Comparison of ENCODE assay signal across 10 mouse cellular contexts in the genomic region with DNA sequence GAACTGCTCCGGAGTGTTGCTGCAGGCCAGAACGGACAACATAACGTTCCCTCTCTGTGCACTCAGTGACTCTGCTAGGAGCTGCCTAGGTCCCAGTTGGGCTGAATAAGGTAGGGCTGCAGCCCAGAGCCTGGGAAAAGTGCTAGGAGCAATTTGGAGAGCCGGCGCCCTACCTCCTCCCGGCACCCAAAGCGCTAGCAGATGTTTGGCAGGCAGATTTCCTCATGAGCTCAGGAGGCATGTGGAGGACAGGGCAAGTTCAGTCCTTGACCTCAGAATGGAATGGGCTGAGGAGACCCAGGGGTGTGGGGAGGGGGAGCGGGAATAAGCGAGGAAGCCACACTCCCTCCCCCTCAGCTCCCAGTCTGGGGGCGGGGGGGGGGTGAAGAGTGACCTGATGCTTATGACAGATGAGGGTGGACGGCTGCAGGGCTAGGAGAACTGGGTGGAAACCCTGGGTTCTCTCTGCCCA.
A peak's percentile ranks its signal among the peaks of the same experiment; 100 is the strongest.
DNase-seq lines count a peak whose midpoint lies in the region; ATAC-seq and TF ChIP-seq lines count a peak whose summit lies in the region.
"Had no signal": no experiment of that assay in that cellular context is flagged by ENCODE, and none has a peak within 500 bp of the region (broad histone marks: within the 10 kb centered on the region; RNA-seq: fewer than 3 reads in every experiment).

No protein-coding gene starts in this region.

- H3K4me2 ChIP-seq in lung, embryonic 16.5 days (ENCODE audit: low read depth, low read length): no peak overlapping the region
- H3K4me2 ChIP-seq: forebrain, embryonic 15.5 days; liver, embryonic 12.5 days had no signal

- H3K4me1 ChIP-seq in lung, embryonic 16.5 days (replicated peaks; ENCODE audit: control insufficient read depth, insufficient read depth, low read length): peaks cover 5% of the 10 kb centered on the region; the same call in 1 of the 2 replicates
- H3K4me1 ChIP-seq in lung, adult 2 months (ENCODE audit: control insufficient read depth, insufficient read depth, low read length): no peaks in the 10 kb centered on the region
- H3K4me1 ChIP-seq: forebrain, embryonic 15.5 days; liver, embryonic 12.5 days had no signal

- ATAC-seq in lung, embryonic 16.5 days (ENCODE audit: low read depth): peak; percentile 69
- no peak for ATAC-seq in erythroid progenitor cell, adult 5-6 weeks (replicated peaks; ENCODE audit: low FRiP score, poor library complexity, severe bottlenecking)
- no peak for ATAC-seq in inflammation-experienced regulatory T-cells, adult 6 months
- ATAC-seq: forebrain, embryonic 15.5 days; liver, embryonic 12.5 days had no signal

- intact Hi-C loops in heart, postnatal 25 days (cut with DNase I): no loop called here

- no peaks in the 10 kb centered on the region for H3K9me3 ChIP-seq in lung, embryonic 16.5 days (ENCODE audit: control insufficient read depth, low read length)
- H3K9me3 ChIP-seq: forebrain, embryonic 15.5 days; liver, embryonic 12.5 days had no signal

- H3K9ac ChIP-seq in lung, embryonic 16.5 days (ENCODE audit: low read length): no peak overlapping the region
- H3K9ac ChIP-seq: forebrain, embryonic 15.5 days; liver, embryonic 12.5 days had no signal

- TF ChIP-seq POLR2A in lung, adult 2 months (IDR thresholded peaks at IDR 0.05; ENCODE audit: borderline replicate concordance, extremely low read depth, low read depth, low read length): no peak

- H3K36me3 ChIP-seq in lung, embryonic 16.5 days (ENCODE audit: control insufficient read depth, insufficient read depth, low read length): no peaks in the 10 kb centered on the region
- H3K36me3 ChIP-seq: forebrain, embryonic 15.5 days; liver, embryonic 12.5 days had no signal

- no peak overlapping the region for H3K27ac ChIP-seq in lung, embryonic 16.5 days (ENCODE audit: low read length)
- H3K27ac ChIP-seq: forebrain, embryonic 15.5 days; liver, embryonic 12.5 days had no signal

- TF ChIP-seq CTCF in lung, adult 2 months (IDR thresholded peaks at IDR 0.05; ENCODE audit: insufficient read depth, low read length): no peak

- 31% methylated on average over 11 of the region's 11 CpGs for WGBS in lung, embryonic 16.5 days
- 36% methylated on average over 11 of the region's 11 CpGs for WGBS in lung, adult 2 months

- no peak for DNase-seq in lung, adult 2 months
- DNase-seq in gastrocnemius, adult 8-10 months (ENCODE audit: low spot score in 2 of 2): peak; percentile 42 to 66
- DNase-seq in heart, postnatal 25 days (ENCODE audit: low spot score): peak; percentile 23
- DNase-seq in mesoderm, embryonic 11.5 days (ENCODE audit: low read depth, low spot score): peak; percentile 50
- DNase-seq in left cerebral cortex, adult 18-20 months (ENCODE audit: low spot score in 2 of 2): no peak

- H3K27me3 ChIP-seq in lung, embryonic 16.5 days (ENCODE audit: control insufficient read depth, insufficient read depth, low read depth, low read length): no peaks in the 10 kb centered on the region
- H3K27me3 ChIP-seq: forebrain, embryonic 15.5 days; liver, embryonic 12.5 days had no signal

- no peak overlapping the region for H3K4me3 ChIP-seq in lung, embryonic 16.5 days (ENCODE audit: low read length)
- no peak overlapping the region for H3K4me3 ChIP-seq in lung, adult 2 months (replicated peaks; ENCODE audit: extremely low read depth, low read depth, low read length)
- H3K4me3 ChIP-seq: forebrain, embryonic 15.5 days; liver, embryonic 12.5 days had no signal

Comparison
In these comparisons a context has a peak if more than half of its experiments do, and no peak if none do; other contexts are left out.
1. DNase-seq: peak in gastrocnemius, adult 8-10 months (2 of 2), heart, postnatal 25 days (single experiment) and mesoderm, embryonic 11.5 days (single experiment); none in lung, adult 2 months (single experiment) and left cerebral cortex, adult 18-20 months (0 of 2).